Mouse (Mus musculus): ENCODE results near the gene Atf1. TPM values are rescaled to one million over a fixed set of nuclear protein-coding genes. Genes with fewer than 3 reads are reported as not detected.

The Atf1 gene
- polyA plus RNA-seq (2015; fragmentation: Nextera tagmentation; extraction: Ambion mirVana), result 35.6 and 44.1 TPM in 2 replicates

GRCm38 (mm10) chr15:100227663-100228534 is at the start of gene Atf1:
TSS of gene Atf1 (plus strand) at chr15:100227819.
- Histone ChIP-seq H3K9ac (ENCODE audit: low read length) (peak within 1 kb of the TSS; percentile 99), H3K36me3 (ENCODE audit: control insufficient read depth, insufficient read depth) (peaks cover 5% of the 10 kb centered on the region), H3K27ac (ENCODE audit: low read length) (peak within 1 kb of the TSS; percentile 100), H3K9me3 (replicated peaks; ENCODE audit: control insufficient read depth, low read length) (peaks cover 8% of the 10 kb centered on the region; the same call in 1 of the 2 replicates), H3K4me3 (ENCODE audit: low read length) (peak within 1 kb of the TSS; percentile 87), H3K27me3 (ENCODE audit: control insufficient read depth, insufficient read depth, low read length) (no peaks in the 10 kb centered on the region), H3K4me2 (ENCODE audit: low read depth, low read length) (peak within 1 kb of the TSS; percentile 71), H3K4me1 (ENCODE audit: control insufficient read depth, insufficient read depth, low read length) (peaks cover 29% of the 10 kb centered on the region)
- under 1% methylated on average over 97 of the region's 133 CpGs for WGBS
- ATAC-seq (replicated peaks; ENCODE audit: extremely low read depth, insufficient read depth, low FRiP score), result peak; percentile 80

GRCm38 (mm10) chr15:100178487-100178886 is 49.1 kb upstream of the Atf1 start:
- Histone ChIP-seq H3K27ac (ENCODE audit: low read length) (no peak overlapping the region; the same call in 1 of the 2 replicates), H3K4me2 (ENCODE audit: low read depth, low read length) (no peak overlapping the region), H3K27me3 (ENCODE audit: control insufficient read depth, insufficient read depth, low read length) (no peaks in the 10 kb centered on the region), H3K4me1 (ENCODE audit: control insufficient read depth, insufficient read depth, low read length) (peaks cover 3% of the 10 kb centered on the region; the same call in 1 of the 2 replicates), H3K9ac (ENCODE audit: low read length) (no peak overlapping the region), H3K9me3 (replicated peaks; ENCODE audit: control insufficient read depth, low read length) (no peaks in the 10 kb centered on the region), H3K4me3 (ENCODE audit: low read length) (no peak overlapping the region), H3K36me3 (ENCODE audit: control insufficient read depth, insufficient read depth) (peaks cover 22% of the 10 kb centered on the region; the same call in 1 of the 2 replicates)
- WGBS, result 44% methylated on average over 7 of the region's 7 CpGs
- ATAC-seq (replicated peaks; ENCODE audit: extremely low read depth, insufficient read depth, low FRiP score), result no peak

- 82% methylated on average over 6 of the region's 6 CpGs for WGBS
- peaks cover 25% of the 10 kb centered on the region for H3K36me3 ChIP-seq (ENCODE audit: control insufficient read depth, insufficient read depth)
Observed at GRCm38 (mm10) chr15:100179685-100180084, 47.9 kb upstream of the Atf1 start.

GRCm38 (mm10) chr15:100180221-100180620 is 47.4 kb upstream of the Atf1 start:
- no peak for ATAC-seq (replicated peaks; ENCODE audit: extremely low read depth, insufficient read depth, low FRiP score)
- 76% methylated on average over 4 of the region's 4 CpGs for WGBS
- H3K4me1 ChIP-seq (ENCODE audit: control insufficient read depth, insufficient read depth, low read length), result peaks cover 3% of the 10 kb centered on the region; the same call in 1 of the 2 replicates
- H3K9ac ChIP-seq (ENCODE audit: low read length), result no peak overlapping the region
- no peak overlapping the region for H3K4me3 ChIP-seq (ENCODE audit: low read length)
- no peak overlapping the region for H3K27ac ChIP-seq (ENCODE audit: low read length)
- H3K27me3 ChIP-seq (ENCODE audit: control insufficient read depth, insufficient read depth, low read length), result no peaks in the 10 kb centered on the region
- H3K9me3 ChIP-seq (replicated peaks; ENCODE audit: control insufficient read depth, low read length), result no peaks in the 10 kb centered on the region
- H3K4me2 ChIP-seq (ENCODE audit: low read depth, low read length), result no peak overlapping the region
- H3K36me3 ChIP-seq (ENCODE audit: control insufficient read depth, insufficient read depth), result peaks cover 26% of the 10 kb centered on the region

More at GRCm38 (mm10) chr15:100179685-100180084, 47.9 kb upstream of the Atf1 start:
- Histone ChIP-seq H3K27ac (ENCODE audit: low read length) (no peak overlapping the region), H3K9ac (ENCODE audit: low read length) (no peak overlapping the region), H3K4me2 (ENCODE audit: low read depth, low read length) (no peak overlapping the region), H3K4me1 (ENCODE audit: control insufficient read depth, insufficient read depth, low read length) (peaks cover 3% of the 10 kb centered on the region; the same call in 1 of the 2 replicates), H3K9me3 (replicated peaks; ENCODE audit: control insufficient read depth, low read length) (no peaks in the 10 kb centered on the region), H3K4me3 (ENCODE audit: low read length) (no peak overlapping the region), H3K27me3 (ENCODE audit: control insufficient read depth, insufficient read depth, low read length) (no peaks in the 10 kb centered on the region)
- ATAC-seq (replicated peaks; ENCODE audit: extremely low read depth, insufficient read depth, low FRiP score), result no peak

- Histone ChIP-seq H3K4me1 (ENCODE audit: control insufficient read depth, insufficient read depth, low read length) (no peaks in the 10 kb centered on the region), H3K9me3 (replicated peaks; ENCODE audit: control insufficient read depth, low read length) (no peaks in the 10 kb centered on the region), H3K36me3 (ENCODE audit: control insufficient read depth, insufficient read depth) (peaks cover 29% of the 10 kb centered on the region), H3K9ac (ENCODE audit: low read length) (no peak overlapping the region), H3K4me3 (ENCODE audit: low read length) (no peak overlapping the region), H3K27ac (ENCODE audit: low read length) (no peak overlapping the region), H3K4me2 (ENCODE audit: low read depth, low read length) (no peak overlapping the region), H3K27me3 (ENCODE audit: control insufficient read depth, insufficient read depth, low read length) (no peaks in the 10 kb centered on the region)
- no peak for ATAC-seq (replicated peaks; ENCODE audit: extremely low read depth, insufficient read depth, low FRiP score)
- WGBS, result 81% methylated on average over 10 of the region's 10 CpGs
Observed at GRCm38 (mm10) chr15:100181841-100182240, 45.8 kb upstream of the Atf1 start.

GRCm38 (mm10) chr15:100182526-100183280 is 44.9 kb upstream of the Atf1 start:
- H3K9me3 ChIP-seq (replicated peaks; ENCODE audit: control insufficient read depth, low read length), result no peaks in the 10 kb centered on the region
- no peak for ATAC-seq (replicated peaks; ENCODE audit: extremely low read depth, insufficient read depth, low FRiP score)
- H3K27me3 ChIP-seq (ENCODE audit: control insufficient read depth, insufficient read depth, low read length), result no peaks in the 10 kb centered on the region
- H3K36me3 ChIP-seq (ENCODE audit: control insufficient read depth, insufficient read depth), result peaks cover 35% of the 10 kb centered on the region
- H3K4me1 ChIP-seq (ENCODE audit: control insufficient read depth, insufficient read depth, low read length), result no peaks in the 10 kb centered on the region
- H3K27ac ChIP-seq (ENCODE audit: low read length), result no peak overlapping the region
- no peak overlapping the region for H3K4me3 ChIP-seq (ENCODE audit: low read length)
- H3K4me2 ChIP-seq (ENCODE audit: low read depth, low read length), result no peak overlapping the region
- no peak overlapping the region for H3K9ac ChIP-seq (ENCODE audit: low read length)
- WGBS, result 81% methylated on average over 28 of the region's 28 CpGs

- H3K9ac ChIP-seq (ENCODE audit: low read length), result no peak overlapping the region
- H3K4me3 ChIP-seq (ENCODE audit: low read length), result no peak overlapping the region
- no peak overlapping the region for H3K27ac ChIP-seq (ENCODE audit: low read length)
- no peaks in the 10 kb centered on the region for H3K27me3 ChIP-seq (ENCODE audit: control insufficient read depth, insufficient read depth, low read length)
- H3K4me2 ChIP-seq (ENCODE audit: low read depth, low read length), result no peak overlapping the region
- ATAC-seq (replicated peaks; ENCODE audit: extremely low read depth, insufficient read depth, low FRiP score), result no peak
- peaks cover 38% of the 10 kb centered on the region for H3K36me3 ChIP-seq (ENCODE audit: control insufficient read depth, insufficient read depth)
- no peaks in the 10 kb centered on the region for H3K9me3 ChIP-seq (replicated peaks; ENCODE audit: control insufficient read depth, low read length)
- H3K4me1 ChIP-seq (ENCODE audit: control insufficient read depth, insufficient read depth, low read length), result no peaks in the 10 kb centered on the region
- WGBS, result 86% methylated on average over 10 of the region's 10 CpGs
Observed at GRCm38 (mm10) chr15:100183510-100183909, 44.1 kb upstream of the Atf1 start.

GRCm38 (mm10) chr15:100184821-100185496 is 42.7 kb upstream of the Atf1 start:
- H3K36me3 ChIP-seq (ENCODE audit: control insufficient read depth, insufficient read depth), result peaks cover 44% of the 10 kb centered on the region
- no peaks in the 10 kb centered on the region for H3K9me3 ChIP-seq (replicated peaks; ENCODE audit: control insufficient read depth, low read length)
- WGBS, result 86% methylated on average over 5 of the region's 5 CpGs
- no peak overlapping the region for H3K4me2 ChIP-seq (ENCODE audit: low read depth, low read length)
- no peak overlapping the region for H3K27ac ChIP-seq (ENCODE audit: low read length)
- no peaks in the 10 kb centered on the region for H3K27me3 ChIP-seq (ENCODE audit: control insufficient read depth, insufficient read depth, low read length)
- H3K4me1 ChIP-seq (ENCODE audit: control insufficient read depth, insufficient read depth, low read length), result no peaks in the 10 kb centered on the region
- no peak overlapping the region for H3K9ac ChIP-seq (ENCODE audit: low read length)
- ATAC-seq (replicated peaks; ENCODE audit: extremely low read depth, insufficient read depth, low FRiP score), result no peak
- no peak overlapping the region for H3K4me3 ChIP-seq (ENCODE audit: low read length)

Measured in heart, embryonic 16.5 days (tissue).